Mouse (Mus musculus) right cerebral cortex, adult 2 months (tissue): ENCODE results near the gene Fam19a1.
"Not testable (repeated sequence)": the region's sequence is repeated elsewhere in the genome, so short reads cannot be mapped to it uniquely, and the experiment has no call there.

Experiments
- DNase-seq, 2 experiments: peaks; one replicate each; pipeline ENCODE4 v3.0.0; 2021 to 2022; ENCODE audit warnings: low spot score in 2 of 2

Fam19a1 gene

DNA sequence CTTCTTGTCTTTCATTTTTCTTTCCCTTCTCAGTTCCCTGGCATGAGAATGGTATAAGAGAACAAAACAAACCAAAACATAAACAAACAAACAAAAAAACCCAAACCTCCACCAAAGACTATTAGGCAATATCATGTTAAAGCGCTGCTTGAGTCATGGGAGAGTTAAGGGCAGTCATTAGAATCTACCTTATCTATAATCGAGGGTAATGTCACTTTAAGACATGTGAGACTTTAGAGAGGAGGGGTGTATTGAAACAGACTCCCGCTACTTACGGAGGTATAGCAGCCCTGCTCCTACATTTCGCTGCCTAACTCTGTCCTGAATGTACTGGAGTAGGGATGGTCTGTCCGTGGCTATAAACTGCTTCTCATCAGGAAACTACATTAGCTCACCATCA, at the start of gene Fam19a1:
Gene Fam19a1 (plus strand): TSS at position 301 of the 400 bp plus-strand sequence.
- DNase-seq, result peak; percentile 28 to 37

DNA sequence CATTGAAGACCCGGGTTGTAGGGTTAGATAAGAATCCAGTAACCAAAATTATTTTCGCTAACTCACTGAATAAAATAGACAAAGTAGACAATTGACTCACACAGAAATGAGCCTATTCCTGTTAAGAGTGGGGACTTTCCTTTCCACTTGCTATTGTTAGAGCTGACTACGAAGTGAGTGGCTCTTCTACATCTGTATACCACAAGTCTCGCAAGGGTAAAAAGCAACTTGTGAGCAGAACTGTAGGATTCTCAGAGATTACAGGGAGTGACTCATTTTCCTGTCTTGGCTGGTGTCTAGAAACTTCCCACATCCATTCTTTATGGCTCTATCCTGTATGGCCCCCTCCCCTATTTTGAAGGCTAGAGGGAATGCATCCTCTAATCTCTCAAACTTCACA, 41.9 kb upstream of the Fam19a1 start:
- no peak for DNase-seq

DNA sequence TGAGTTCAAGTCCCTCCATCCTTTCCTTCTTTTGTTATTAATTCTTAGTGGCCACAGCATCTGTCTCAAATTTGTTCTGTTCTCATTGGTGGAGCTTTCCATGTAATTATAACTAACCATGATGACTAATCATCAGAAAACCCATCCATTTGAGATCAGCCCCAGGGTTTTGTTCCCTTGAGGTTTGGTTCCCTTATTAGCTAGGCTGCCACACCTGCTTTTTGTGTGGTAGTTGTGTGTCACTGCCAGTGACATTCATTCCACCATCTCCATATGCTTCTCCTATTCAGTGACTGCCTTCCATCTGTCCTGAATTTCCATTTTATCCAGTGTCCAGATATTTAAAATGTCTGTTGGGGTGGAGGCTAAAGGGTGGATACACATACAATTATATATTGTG, 41.4 kb upstream of the Fam19a1 start:
- no peak for DNase-seq

DNA sequence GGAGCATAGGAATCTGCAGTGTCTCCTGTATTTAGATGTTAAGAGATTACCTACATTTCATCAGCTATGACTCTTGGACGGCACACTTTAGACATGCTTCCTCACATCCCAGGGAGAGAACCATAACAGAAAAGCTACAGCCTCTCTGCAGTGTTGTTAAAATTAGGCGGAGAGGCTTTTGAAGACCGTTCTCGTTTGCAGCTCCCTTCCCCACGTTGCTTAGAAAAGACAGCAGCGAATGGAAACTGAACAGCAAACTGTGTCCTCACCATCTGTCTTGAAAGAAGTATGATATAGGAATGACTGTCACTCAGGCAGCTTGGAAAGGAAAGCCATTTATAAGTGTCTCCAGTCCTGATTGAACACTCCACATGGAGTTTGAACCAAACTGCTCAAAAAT, 23.0 kb upstream of the Fam19a1 start:
- peak in 1 of 2 experiments; percentile 41 for DNase-seq

DNA sequence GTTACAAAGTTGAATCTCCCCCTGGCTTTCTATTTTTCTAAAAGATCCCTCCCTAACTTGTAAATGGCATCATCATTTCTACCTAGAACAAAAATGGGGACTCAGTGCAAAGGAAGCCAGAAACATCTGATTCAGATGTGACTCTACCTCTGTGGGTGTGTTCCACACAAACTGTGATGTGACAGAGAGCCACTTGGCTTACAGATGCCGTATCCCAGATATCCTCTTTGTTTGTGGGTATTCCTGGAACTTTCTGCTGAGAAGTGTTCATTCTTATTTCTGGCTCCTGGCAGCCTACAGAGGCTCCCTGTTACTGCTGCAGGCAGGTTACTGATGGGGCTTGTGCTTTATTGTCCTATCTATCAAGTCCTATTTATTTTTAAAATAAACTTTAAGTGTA, 19.2 kb upstream of the Fam19a1 start:
- DNase-seq, result no peak

DNA sequence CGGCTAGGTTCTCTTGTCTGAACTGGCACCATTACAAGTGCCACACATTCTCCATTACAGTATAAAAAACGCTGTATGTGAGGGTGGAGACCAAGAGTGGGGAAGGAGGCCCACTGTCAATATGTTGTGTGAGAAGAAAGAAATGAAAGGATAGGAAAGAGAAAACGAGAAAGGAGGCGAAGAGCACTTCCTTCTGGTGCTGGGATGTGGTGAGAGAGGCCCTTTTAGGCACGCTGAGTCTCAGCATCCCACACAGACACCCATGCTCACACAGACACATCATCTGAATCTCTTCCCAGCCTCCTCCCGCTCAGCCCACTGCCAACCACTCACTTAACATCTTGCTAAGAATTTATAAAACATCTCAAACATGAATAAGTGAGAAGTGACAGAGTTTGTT, 14.7 kb upstream of the Fam19a1 start:
- DNase-seq, result peak; percentile 71 to 74

DNA sequence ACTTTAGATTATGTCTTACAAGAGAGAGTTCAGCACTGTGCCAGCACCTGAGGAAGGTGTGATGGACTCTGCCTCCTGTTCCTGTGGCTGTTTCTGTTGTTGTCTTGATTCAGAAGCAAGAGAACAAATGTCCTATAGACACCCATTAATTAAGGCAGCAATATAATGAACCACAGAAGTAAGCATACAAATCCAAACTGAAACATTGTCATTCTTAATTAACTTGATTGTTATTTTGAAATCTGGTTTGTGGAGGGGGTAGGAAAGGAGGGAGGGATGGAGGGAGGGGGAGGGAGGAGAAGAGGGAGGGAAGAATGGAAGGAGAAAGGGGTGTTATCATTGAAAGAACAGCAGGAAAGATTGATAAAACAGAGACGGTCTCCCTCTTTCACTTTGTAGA, 1.3 kb upstream of the Fam19a1 start:
- no peak for DNase-seq

DNA sequence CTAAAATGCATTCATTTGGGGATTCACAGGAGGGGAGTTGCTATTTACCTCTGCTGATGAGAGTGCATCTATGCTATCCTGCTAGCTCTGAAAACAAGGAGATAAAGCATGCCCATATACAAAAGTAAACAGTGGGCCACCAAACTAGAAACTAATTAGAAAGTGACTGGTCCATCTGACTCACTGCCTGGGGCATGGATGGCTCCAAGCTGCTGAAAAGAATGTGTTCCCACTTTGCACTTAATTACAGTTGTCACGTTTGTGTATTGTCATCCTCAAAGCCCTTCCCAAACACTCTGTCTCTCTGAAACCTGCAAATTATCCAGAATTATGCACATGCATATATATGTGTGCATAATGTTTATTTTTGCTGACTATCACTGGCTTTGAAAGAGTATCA, 1.2 kb downstream of the Fam19a1 start:
- no peak for DNase-seq

DNA sequence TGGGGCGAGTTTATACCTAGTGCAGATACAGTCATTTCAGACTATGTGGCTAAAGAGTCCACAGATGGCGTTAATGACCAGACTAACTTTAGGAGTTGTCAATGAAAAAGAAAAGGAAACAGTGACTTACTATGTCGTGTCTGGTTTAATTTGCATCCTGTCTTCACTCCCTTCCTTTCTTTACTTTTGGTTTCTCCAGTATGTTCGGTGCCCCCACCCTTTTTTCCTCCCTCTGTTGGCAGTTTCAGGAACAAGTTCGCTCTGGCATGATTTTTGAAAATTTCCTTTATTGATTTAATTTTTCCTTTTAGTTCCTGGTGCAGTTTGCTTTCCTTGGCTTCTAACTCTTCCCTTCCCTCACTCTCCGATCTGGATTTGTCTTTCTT, 3.2 kb downstream of the Fam19a1 start:
- DNase-seq, result no peak

DNA sequence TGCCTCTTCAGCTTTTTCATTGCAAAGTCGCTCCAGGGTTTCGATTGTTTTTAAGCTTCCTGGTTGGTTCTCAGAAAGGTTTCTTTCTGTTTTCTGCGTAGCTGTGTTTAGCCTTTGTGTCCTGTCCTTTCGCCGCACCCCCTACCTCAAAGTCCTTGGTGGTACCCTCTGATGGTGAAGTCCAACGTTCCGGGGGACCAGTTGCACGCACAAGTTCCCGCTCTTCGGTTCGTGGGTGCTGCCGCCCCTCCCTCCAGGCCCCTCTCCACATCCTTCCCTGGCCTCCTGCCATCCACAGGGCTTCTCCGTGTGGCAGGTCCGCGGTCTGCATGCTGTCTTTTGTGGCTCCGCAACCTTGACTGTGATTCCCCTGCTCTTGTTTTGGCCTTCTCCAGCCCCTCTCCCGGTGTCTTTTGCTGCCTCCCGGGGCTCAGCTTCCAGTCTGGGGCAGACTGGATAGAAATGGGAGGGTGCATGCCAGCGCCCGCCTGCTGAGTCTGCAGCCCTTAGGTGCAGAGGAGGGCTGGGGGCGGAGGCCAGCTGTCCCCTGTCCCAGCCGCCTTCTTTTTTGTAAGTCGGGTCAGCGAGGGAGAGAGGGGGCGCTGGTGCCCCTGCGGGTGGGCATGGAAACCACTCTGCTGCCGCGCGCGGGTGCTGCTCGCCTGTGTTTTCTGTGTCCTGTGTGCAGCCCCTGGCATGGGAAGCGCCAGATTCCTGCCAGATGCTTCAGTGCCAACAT, 3.7 kb downstream of the Fam19a1 start:
- DNase-seq, result peak; percentile 62 to 72

DNA sequence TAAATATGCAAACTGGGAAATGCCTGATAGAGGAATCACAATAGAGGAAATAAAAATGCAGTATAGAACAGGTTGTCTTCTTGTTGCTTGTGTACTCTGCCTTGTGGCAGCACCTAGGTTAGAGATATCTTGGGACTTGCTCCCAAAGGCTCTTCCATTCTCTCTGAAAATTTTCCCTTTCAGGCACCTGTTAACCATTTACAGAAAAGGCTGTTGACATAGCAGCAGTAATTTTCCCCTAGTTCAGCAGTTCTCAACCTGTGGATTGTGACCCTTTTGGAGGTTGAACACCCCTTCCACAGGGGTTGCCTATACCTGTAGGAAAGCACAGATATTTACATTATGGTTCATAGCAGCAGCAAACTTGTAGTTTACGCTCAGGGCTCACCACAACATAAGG, 30.4 kb downstream of the Fam19a1 start:
- DNase-seq, result no peak

DNA sequence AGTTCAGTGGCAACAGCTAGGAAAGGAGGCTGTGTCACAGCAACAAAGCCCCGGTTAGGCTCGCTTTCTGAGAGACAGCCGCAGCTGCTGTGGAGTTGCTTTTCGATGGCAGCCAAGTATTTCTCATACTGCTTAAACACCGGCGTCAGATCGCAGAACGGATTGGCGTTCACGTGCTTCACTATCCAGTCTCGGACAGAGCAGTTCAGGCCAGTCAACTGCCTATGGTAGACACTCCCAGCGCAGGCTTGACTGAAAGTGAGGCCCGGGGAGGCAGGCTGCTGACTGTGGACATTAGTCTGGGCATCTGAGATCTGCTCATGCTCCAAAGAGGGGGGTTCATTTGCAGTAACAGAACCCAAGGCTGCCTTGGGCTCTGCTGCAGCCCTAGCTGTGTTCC, 52.4 kb downstream of the Fam19a1 start:
- no peak for DNase-seq

DNA sequence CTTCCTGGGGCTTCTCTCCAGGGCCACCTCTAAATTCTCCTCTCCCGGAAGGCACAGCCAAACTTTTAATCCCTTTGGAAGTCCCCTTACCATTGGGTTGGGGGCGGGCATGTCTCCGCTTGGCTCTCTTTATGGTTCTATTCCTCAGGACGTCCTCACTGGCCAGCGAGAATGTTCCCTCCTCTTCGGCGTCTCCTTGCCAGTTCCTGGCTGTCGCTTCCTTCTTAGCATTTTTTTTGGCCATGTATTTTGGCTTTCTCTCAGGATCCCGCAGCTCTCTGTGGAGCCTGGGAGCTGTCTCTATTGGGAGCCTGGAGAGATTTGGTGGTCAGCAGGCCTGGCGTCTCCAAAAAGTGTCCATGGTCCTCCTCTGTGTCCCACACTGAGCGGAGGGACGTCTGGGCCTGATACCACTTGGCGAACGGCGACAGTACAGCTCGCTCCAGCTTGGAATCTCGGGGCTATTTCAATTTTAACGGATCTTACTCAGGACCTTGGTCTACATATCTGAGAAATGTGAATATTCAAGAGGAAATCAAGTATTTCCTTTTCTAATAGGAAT, 52.9 kb downstream of the Fam19a1 start, which contains the start of gene 1700123L14Rik:
Gene 1700123L14Rik (minus strand): TSS at position 426 of the 562 bp plus-strand sequence.
- no peak for DNase-seq

DNA sequence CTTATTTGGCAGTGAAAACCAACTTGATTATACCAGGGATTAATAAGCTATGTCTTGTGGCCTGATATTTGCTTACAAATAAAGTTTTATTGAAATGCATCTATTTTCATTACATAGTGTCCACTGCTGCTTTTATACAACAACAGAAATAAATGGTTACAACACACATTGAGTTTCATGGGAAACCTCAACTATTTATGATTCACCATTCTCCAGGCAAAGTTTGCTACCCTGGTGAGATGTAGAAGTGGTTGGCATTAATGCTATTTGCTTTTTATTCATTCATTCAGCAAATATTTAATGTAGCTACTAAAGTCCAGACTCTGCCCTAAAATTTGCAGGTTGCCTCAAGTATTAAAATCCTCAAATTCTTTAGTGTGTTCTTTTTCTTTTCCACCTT, 54.1 kb downstream of the Fam19a1 start:
- DNase-seq, result no peak

DNA sequence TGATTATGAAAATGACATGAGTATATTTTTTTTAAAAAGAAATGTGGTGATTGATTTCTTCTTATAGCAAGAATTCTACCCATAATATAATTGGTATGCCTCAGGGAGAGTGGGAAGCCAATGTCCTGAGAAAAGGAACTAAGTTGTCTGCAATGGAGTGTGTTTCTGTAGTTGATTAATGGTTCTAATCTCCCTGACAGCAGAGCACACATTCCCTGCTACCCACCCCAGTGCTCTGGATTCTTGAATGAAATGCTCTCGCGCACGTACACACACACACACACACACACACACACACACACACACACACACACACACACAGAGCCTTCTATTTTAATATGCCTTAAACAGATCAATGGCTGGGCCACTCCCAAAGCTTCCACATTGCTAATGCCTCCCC, 60.7 kb downstream of the Fam19a1 start:
- no peak for DNase-seq

DNA sequence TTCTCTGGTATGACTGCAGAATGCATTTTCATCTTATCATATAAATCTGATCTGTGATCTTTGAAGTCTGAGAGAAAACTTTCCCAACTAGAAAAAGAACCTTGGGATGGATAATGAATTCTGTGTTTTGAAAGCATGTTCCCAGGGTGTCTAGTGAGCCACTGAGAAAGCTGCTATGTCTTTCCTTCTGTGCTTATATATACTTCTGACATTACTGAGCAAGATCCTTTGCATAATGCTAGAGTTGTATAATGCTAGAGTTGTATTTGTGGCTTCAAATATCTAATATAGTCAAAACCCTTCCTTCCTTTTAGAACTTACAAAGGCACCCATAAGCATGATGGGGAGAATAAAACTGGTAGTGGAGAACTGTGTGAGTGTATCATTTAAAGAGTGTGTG, 65.6 kb downstream of the Fam19a1 start:
- no peak for DNase-seq

DNA sequence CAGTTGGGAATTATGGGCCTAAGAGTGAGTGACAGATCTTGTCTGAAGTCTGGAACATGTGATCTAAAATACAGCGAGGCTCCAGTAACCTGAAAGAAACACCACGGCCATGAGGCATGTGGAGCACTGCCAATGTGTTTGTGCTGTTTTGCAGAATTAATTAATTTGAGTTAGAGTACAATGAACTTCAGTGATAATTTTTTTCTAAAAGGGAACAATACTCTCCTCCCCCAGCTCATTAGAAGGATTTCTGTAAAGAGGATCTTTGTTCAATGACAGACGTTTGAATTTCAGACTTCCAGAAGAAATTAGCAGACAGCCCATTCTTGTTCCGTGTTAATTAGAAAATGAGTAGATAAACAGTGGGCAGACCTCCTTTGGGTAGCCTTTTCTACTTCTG, 70.4 kb downstream of the Fam19a1 start:
- no peak for DNase-seq

DNA sequence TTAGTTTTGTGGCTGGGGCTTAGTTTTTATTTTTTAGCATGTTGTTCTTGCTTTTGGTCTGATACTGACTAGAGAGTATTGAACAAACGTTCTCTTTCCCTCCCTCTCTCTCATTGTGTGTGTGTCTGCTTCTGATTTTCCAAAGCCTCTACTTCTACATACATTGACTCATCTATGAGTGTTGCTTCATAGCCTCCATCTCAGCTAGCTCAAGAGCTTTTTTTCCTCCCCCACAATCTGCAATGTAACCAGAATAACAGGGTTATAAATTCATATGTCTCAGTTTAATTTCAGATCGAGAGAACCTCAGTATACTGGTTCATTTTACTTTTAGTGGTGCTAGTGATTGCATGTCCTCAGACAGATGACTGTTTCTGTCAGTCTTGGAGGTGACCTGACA, 73.6 kb downstream of the Fam19a1 start:
- DNase-seq, result no peak

DNA sequence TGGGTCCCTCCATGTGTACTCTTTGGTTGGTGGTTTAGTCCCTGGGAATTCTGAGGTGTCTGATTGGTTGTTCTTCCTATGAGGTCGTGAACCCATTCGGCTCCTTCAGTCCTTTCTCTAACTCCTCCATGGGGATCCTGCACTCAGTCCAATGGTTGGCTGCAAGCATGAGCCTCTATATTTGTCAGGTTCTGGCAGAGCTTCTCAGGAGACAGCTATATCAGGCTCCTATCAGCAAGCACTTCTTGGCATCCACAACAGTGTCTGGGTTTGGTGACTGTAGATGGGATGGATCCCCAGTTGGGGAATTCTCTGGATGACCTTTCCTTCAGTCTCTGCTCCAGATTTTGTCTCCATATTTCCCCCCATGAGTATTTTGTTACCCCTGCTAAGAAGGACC, 86.0 kb downstream of the Fam19a1 start:
- not testable (repeated sequence) for DNase-seq

DNA sequence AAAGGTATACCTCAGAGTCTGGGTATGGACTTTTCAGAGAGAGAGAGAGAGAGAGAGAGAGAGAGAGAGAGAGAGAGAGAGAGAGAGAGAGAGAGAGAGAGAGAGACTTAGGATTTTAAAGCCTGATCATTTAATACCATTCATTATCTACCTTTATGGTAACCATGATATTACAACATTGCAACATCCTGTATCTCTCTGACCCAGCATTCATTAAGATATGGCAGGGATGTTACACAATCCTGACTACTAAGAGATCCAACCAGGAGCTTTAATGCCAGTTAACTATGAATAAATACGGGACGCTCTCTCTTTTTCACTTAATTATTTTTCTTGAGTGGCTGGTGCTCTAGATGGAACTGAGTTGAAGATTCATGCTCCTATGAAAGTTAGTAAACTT, 92.4 kb downstream of the Fam19a1 start:
- DNase-seq, result no peak

DNA sequence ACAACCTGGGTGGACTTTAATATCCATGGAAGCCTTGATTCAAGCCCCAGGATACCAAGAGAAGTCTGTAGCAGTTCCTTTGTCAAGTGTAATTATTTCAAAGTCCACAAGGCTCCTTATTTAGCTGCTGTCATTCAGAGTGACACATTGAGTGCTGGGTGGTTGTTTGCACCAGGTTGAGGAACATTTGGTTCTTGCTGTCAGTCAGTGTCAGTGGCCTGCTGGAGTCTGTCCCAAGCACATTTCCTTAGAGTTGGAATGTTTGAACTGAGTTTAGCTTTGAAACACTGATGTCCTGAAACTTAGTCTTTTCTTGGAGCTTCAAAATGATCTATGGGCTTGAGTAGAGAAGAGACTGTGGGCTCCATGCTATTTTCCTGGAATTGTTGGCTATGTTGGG, 121.9 kb downstream of the Fam19a1 start:
- no peak for DNase-seq

DNA sequence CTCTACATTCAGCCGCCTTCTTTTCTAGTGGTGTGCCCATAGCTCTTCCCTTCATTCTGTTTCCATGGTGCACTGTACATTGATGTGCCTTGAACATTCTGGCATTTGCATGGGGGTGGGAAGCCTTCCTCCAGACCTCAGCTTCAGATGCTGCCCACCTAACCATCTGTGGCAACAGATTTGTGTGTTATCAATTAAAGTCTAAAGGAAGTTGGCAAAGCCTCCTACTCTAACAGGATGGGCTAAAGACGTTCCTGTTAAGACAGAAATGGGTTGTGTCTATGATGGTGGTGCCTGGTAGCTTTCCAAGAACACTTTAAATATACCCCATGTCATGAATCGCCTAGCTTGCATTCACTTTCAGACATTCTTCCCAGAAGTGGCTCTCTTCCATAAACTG, 131.4 kb downstream of the Fam19a1 start:
- DNase-seq, result peak; percentile 83 to 84

DNA sequence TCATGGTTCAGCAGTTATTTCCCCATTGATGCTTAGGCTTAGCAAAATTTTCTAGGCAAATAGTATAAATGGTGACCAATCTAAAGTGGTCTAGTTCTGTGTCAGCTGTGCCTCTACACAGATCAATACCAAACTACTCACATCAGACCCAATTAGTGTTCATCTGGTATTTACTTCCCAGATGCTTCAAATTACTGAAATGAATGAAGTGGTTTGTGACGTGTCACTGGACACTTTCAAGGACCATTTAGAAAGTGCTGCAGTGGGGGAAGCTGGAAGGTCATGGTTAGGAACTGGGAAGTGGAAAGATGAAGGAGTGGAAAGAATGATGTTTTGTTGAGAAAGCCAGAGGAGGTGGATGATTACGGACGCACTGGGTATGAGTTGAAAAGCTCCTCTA, 139.0 kb downstream of the Fam19a1 start:
- no peak for DNase-seq

DNA sequence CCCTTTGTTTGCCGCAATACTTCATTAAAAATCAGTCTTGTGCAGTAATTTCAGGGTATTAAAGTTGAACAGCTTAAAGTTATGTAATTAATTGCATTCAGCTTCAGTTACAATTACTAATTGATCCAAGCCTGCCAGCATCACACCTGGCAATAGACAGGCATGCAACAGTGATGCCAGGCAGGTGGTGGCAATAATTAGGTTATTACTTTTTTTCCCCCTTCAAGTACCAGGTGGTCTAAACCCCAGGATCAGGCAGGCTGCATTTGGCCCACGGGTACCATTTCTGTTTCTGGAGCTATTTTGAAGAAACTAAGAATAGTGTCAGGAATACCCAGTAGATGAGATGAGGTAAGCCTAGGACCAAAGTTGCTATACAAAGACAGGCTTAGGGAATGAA, 141.9 kb downstream of the Fam19a1 start:
- no peak for DNase-seq
